Mouse (Mus musculus) right cerebral cortex, postnatal 36 days (tissue): ENCODE data around the gene Casp9.
A peak's percentile ranks its signal among the peaks of the same experiment; 100 is the strongest.
"Not testable (repeated sequence)": the region's sequence is repeated elsewhere in the genome, so short reads cannot be mapped to it uniquely, and the experiment has no call there.

Source experiments
- DNase-seq, 2 experiments: peaks; one replicate each; pipeline ENCODE4 v3.0.0; 2022; ENCODE audit warnings: low spot score in 2 of 2, mixed read lengths in 1 of 2

The Casp9 gene

DNA sequence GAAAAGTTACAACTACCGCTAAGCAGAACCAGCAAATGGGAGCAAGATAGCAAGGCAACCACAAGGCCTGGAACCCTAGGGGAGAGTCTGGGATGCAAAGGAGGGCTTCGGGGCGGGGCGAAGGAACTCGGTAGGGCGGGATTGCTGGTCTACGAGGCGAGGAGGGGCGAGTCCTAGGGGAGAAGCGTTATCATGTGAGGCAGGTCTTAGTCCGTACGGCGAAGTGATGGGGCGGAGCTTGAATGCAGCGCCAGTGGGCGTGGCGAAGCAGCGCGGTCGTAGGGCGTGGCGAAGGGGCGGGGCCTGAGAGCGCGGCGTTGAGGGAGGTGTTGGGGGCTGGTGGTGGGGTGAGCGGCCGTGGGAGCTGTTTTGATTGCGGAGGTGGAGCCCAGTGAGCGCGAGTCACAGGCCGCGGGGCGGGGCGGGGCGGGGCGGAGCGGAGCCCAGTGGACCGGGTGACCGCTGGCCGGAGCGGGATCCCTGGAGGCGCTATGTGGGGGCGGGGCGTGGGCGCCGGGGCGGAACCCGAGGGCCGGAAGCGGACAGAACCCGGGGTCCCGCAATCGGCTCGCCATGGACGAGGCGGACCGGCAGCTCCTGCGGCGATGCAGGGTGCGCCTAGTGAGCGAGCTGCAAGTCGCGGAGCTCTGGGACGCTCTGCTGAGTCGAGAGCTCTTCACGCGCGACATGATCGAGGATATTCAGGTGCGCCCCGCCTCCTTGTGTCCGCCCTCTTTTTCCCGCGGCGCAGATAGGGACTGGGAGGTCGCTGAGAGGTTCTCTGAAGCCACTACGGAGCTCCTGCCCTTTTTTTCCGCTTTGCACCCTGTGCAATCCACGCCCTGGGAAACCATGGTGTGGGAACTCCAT is at the start of gene Casp9:
Gene Casp9, plus strand, starts transcription at position 331 of the 870 bp plus-strand sequence.
- DNase-seq: peak; percentile 93 to 96

DNA sequence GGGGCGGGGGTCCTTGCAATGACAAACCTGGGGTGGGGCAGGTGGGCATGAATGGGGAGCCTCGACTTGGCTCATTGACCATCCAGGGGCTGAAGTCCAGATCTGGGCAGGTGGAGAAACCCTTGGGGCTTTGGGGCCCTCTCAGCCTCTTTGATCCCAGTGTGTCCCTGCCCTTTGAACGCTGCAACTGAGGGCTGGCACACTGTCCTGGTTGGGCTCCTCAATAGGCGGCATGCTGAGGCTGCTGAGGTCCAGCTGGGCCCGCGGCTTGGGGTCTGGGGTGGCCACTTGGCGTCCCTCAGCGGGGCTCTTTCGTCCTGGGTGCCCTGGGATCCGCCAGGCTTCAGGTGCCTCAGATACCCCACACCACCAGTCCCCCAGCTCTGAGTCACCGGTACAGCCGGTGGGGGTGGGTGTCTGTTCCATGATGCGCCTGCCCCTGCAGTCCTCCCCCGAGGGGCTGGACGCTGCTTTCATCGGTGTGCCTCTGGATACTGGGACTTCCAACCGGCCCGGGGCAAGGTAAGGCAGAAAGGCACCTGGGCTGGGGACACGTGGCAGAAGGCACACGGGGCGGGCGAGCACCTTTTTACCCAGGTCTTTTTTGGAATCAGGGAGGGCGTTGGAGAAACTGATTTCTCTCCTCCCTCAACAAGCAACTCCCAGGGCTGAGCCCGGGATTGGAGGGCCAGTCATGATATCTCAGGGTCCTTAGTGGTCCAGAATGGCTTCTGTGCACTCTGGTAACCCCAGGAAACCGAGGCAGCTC is 46.6 kb upstream of the Casp9 start, which contains the start of gene Agmat:
Gene Agmat, plus strand, starts transcription at position 95 of the 769 bp plus-strand sequence.
- DNase-seq: no peak

DNA sequence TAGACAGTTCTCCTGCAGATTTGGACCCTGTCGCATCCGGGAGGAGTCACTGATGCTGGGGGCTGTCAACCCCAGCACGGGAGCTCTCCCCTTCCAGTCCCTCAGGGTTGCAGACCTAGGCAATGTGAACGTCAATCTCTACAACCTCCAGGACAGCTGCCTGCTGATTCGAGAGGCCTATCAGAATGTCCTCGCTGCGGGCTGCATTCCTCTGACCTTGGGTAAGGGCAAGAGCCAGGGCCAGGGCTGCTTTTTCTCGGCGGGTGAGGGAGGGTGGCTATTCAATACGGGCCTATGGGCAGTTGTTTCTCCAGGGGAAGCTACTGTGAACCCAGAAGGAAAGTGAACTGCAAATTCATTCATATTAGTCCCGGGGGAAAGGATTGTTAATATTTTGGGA is 43.9 kb upstream of the Casp9 start:
- no peak for DNase-seq

DNA sequence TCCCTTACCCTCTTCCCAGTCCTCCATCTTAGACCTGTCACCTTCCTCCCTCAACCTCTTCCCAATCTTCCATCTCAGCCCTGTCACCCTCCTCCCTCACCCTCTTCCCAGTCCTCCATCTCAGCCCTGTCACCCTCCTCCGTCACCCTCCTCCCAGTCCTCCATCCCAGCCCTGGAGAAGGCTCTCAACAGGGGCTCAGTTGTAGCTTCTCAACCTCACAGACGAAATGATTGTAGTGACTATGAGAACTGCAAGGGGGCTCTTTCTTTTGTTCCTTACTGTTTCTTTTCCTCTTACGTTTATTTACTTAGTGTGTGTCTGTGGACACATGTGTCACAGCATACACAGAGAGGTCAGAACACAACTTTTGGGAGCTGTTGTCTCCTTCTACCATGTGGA is 42.6 kb upstream of the Casp9 start:
- DNase-seq: no peak

DNA sequence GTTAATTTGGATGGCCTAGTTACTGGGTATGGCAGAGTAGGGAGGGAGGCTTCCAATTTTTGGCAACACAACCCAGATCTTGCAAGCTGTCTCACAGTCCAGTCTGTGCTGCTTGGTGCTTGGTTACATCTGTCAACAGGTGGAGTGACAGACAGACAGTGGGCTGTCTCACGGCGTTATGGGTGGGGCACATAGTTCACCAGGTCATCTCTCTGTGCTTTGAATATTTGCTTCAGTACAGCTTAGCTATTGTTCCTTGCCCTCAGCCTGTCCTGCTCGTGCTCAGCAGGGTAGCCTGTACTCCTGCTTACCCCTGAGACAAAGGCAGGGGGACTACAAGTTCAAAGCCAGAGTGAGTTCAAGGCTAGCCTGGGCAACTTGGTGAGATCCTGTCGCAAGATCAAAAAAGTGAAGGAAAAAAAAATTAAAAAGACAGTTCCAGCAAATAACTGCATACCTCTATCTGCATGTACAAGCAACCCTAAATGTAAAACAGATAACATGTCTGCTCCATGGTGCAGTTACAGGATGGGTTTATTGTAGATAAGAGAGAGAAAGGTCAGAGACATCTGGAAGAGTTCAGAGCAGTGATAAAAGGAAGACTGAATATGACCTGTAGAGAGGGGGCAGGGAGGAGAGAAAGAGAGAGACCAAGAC is 41.9 kb upstream of the Casp9 start:
- DNase-seq: no peak

DNA sequence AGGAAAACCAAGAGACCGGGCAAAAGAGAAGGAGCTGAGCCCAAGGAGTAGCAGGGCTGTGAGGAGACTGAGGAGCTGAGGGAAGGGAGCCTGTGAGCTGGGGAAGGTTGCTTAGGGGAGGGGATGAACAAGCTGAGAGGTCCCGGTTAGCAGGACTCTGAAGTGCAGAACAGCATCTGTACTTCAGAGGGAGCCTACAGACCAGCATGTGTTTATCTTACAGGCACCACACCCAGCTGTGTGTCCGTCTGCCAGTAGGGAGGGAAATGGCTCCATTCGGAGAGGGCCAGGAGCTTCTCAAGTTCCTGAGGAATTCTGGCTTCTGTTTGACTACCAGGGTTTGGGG is 41.4 kb upstream of the Casp9 start:
- DNase-seq: no peak

DNA sequence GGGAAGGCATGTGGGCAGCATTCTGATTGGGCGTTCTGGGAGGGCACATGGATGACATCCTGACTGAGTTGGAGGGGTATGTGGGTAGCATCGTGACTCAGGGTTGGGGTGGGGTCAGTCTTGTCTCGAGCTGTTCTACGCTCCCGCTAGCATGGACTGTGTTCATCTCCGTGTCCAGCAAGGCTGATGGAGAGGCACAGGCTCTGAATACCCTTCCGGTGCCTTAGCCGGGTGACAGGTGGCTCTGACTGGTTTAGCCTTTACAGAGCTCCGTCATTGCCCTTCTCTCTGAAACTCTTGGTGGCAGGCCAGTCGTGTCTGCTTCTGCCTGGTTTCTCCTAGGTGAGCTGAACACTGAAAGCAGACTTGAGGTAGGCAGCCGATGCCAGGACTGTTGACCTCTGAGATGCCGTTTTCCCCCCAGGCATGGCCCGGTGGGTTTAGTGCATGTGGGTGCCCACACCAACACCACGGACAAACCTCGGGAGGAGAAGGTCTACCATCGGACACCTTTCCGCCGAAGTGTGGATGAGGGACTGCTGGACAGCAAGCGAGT is 38.0 kb upstream of the Casp9 start:
- DNase-seq: no peak

DNA sequence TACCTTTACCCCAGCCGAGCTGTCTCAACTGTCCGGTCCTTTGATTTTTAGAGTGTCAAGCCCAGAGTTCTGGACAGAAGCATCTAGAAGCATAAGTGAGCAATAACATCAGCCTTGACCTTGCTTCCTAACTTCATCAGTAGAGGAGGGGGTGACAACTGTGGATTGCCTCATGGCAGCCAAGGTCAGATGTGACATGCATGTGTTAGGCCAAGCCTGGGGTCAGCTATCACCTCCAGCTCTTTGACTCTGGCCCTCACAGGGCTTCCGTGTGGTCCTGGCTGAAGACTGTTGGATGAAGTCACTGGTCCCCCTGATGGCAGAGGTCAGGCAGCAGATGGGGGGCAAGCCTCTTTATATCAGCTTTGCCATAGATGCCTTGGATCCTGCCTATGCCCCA is 36.3 kb upstream of the Casp9 start:
- no peak for DNase-seq

DNA sequence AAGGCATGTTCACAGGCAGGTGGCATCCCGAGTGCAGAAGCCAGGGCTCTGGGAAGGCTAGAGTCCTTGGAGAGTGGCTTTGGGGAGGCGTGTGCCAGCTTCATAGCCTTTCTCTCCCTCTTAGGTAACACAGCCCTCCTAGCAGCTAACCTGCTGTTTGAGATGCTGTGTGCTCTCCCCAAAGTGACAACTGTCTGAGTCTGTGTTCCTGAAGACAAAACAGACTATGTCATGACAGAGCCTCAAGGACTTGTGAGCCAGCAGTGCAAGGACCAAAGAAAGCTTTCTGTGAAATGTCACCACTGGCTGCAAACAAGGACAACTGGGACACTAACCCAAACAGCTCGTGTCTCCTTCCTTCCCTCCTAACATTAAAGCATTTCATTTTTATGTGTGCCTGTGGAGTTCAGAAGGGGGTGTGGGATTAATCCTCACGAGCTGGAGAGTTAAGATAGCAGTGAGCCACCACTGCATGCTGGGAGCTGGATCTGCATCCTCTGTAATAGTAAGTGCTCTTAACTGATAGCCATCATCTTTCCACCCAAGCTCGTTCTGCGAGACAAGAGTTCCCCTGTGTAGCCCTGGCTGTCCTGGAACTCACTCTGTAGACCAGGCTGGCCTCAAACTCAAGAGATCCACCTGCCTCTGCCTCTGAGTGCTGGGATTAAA is 34.4 kb upstream of the Casp9 start:
- DNase-seq: no peak

DNA sequence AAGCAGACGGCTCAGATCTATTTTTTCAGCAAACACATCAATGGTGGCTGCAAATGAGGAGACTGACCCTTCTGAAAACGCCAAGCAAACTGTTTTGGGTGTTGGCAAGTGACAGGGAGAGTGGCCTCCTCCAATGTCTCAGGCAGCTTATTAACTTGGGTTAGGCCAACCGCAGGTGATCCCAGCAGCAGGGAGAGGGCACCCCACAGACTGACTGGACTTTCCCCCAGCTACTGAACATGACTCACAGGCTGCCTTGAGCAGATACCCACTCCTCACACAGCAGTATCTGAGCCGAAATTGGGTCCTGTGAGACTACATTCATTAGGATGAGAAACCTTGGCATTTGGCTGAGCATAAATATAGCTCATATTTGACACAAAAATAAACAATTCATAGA is 32.5 kb upstream of the Casp9 start:
- no peak for DNase-seq

DNA sequence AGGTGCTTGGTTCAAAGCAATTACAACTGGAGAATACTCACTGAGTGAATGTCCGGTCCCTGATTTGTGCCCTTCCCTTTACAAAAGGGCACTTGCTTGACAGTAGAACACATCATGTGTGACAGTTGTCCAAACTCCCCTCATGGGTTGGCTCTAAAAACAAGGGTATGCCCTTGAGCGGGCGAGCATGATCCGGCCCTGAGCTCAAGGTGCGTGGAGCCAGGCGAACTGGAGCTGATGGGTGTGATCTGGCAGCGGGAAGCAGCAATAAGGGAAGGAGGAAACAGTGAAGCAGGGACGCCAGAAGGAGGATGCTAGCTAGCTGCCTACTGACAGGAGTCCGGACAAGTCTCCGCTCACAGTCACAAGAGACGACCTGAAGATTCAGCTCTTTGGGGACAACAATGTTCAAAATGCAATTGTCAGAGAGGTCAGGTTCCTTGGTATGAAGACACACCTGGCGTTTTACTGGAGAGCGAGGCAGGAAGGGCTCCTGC is 31.3 kb upstream of the Casp9 start:
- no peak for DNase-seq

DNA sequence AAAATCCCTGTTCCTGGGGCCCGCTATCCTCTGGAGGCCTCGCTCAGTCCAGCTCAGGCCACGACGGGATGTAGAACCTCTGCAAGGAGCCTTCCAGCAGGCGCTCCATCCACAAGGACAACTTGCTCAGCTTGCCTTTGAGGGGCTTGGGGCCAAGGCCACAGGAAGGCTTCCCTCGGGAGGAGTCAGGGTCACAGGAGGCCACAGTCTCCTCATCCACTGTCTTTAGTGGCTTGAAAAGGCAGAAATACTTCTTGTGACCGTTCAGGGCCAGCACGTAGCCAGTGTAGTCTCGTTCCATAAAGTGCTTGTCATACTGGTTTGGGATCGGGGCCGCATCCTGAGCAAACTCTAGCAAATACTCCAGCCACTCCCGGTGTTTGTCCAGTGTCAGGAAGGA is 29.9 kb upstream of the Casp9 start:
- no peak for DNase-seq

DNA sequence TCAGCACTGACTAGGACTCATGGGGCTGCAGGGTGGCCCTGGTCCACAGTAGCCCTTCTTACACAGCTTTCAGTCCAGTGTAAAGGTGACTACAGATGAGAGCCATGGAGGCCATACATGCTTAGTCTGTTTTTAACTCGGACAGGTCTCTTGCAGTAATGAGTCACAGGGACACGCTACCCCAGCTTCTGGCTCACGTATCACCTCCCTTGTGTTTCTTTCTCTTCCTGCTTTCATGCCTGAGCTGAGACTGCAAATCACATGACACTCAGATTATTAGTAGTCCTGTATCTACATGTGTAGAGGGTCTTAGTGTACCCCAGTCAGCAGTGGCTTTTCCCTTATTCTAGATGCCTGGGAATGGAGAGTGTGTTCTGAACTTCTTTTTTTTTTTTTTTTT is 28.4 kb upstream of the Casp9 start:
- DNase-seq: no peak

DNA sequence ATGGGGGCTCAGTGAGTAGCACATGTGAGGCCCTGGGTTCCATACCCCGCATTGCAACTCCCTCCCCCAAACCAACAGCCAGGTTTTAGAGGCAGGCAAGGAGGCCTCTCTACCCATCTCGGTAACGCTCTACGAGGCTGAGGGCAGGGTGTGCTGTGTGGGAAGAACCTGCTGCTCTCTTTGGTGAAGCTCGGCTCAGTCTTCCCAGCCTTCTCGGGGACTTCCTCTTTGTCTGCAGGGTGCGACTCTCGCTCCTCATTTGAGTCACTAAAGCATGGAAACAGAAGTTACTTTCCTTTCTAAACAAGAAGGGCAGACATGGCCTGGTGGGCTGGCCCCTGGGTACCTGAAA is 27.1 kb upstream of the Casp9 start:
- DNase-seq: no peak

DNA sequence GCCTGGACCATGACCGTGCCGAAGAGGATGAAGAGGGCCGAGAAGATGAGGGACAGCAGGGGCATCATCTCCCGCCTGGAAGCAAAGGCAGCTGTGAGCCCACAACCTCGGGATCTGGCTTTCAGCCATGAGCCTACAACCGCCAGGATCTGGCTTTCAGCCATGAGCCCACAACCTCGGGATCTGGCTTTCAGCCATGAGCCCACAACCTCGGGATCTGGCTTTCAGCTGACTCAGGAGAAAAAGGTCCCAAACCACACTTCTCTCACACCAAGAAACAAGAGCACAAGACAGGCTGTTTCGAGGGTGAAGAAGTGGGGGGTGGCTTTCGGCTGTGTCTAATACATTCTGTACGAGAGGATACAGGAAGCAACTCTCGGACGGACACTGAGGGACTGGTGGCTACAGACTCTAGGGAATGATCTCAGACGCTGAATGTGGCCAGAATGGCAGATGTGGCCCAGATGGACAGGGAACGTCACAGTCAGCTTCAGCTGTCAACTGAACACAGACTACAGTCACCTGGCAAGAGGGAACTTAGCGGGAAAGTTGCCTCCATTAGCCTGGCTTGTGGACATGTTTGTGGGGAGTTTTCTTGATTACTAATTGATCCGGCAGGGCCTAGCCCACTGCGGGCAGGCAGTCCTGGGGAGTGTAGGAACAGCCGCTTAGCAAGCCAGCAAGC is 26.6 kb upstream of the Casp9 start:
- no peak for DNase-seq

DNA sequence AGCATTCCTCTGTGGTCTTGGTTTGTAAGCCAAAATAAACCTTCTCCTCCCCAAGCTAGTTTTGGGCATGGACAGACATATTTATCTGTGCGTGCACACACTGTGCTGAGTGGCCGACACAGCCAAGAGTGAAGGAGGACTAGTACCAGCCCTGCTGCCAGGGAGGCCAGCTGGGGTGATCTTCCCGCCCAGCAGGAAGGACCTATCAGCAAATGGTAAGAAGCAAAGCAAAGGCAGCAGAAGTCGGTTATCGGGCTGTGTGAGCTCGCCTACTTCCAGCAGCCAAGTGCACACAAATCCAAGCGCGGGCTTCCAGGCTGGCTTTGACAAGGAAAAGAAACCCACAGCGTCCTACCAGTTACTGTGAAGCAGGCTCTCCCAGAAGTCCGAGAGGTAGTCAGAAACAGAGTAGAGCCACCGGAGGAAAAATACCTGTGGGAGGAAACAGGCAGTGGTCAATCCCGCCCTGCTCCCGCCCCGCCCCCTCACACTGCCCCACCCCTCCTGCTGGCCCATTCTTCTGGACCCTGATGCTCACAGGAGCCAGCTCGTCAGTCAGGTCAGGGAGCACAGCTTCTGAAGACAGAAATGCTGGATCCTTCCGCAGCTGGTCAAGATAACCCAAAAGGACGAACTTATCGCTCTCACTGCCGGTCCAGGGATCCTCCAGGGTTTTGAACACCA is 25.9 kb upstream of the Casp9 start:
- DNase-seq: no peak

DNA sequence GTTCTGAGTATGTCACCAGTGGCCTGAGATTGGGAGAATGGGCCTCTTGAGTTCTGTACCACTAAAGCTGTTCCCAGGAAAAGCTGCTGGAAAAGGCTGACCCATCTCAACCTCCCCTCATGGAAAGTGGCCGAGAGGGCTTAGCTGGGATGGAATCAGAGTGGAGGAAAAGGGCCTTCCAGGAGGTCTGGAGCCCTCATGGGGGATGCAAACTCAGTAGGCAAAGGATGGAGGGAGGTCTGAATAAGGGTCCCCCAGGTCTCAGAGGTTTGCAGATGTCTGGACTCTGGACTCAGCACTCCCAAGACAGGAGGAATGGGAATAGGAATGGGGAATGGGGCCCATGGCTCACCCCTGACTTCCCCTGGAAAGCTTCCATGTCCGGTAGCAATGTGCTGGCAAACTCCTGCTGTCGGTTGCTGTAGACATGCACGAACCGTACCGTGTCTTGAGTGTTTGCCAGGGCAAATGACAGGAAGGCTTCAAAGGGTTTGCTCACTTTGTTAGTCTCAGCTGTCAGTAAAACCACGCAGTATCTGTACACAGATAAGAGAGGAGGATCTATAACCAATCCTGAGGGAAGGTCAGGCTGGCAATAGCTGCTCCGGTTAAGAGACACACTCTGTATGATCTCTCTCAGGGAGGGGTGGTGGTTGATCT is 23.8 kb upstream of the Casp9 start:
- DNase-seq: no peak

DNA sequence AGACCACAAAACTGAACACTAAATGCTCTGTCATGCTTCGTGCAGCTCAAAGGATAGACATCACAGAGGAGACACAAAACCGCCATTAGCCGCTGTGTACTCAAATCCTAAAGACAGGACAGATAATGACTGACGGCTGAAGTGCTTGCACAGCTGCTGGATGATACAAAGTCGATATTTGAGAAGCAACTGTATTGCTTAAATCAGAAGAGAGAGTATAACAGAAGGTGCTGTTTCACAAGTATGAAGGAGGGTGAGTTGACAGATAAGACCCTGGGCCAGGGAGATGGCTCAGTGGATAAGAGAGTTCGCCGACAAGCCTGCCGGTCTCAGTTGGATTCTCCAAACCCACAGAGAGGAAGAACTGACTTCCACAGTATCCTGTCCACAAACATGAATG is 21.6 kb upstream of the Casp9 start:
- no peak for DNase-seq

DNA sequence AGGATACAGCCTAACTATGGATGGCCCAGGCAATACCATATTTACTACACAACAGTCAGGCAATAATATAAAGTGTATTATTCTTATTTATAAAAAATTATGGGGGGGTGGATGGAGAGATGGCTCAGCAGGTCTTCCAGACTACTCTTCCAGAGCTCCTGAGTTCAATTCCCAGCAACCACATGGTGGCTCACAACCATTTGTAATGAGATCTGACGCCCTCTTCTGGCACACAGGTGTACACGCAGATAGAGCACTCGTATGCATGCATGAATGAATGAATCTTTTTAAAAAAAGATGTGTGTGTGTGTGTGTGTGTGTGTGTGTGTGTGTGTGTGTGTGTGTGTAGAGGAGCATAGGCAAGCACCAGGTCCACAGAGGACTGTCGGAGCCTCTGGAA is 20.4 kb upstream of the Casp9 start:
- not testable (repeated sequence) for DNase-seq

DNA sequence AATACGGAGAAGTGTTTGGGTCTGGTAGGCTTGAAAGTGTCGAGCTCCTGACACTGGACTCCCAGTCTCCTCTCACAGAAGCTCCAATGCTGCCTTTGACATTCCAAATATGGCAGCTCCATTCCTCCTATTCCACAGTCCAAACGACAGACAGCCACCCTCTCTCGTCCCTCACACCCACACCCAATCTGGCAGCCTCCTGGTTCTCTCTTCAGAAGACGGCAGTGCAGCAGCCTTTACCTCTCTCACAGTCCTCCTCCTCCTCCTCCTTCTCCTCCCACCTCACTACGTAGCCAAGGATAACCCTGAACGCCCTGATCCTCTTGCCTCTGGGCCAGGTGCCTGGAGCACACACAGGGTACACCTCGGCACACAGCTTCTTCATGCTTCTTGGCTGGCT is 13.6 kb upstream of the Casp9 start:
- DNase-seq: peak; percentile 66 to 81
